Mouse (Mus musculus): ENCODE measurements around the gene Ndufs3. TPM values are rescaled to one million over a fixed set of nuclear protein-coding genes. Genes with fewer than 3 reads are reported as not detected.

Gene Ndufs3
- polyA plus RNA-seq, 1 experiment from 2014 or later = 336 TPM

DNA sequence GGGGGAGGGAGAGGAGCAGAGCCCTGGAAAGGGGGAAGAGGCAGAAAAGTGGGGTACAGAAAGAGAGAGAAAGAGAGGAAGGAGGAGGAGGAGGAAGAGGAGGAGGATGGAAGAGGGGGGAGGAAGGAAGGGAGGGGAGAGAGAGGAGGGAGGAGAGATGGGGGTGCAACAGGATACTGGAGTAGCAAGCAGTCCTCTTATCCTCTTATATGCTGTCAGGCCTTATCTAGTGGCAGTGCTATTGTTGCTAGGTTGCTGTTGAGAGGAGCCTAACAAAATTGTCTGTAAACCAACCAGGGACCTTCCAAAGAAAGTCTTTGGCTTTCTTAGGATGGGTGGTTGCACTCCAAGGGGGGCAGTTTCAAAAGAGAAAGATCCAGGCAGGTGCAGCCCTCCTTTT is 25.2 kb downstream of the Ndufs3 start:
- no peak overlapping the region for H3K9ac ChIP-seq
- no peak for ATAC-seq (ENCODE audit: insufficient number of reproducible peaks, low FRiP score)

DNA sequence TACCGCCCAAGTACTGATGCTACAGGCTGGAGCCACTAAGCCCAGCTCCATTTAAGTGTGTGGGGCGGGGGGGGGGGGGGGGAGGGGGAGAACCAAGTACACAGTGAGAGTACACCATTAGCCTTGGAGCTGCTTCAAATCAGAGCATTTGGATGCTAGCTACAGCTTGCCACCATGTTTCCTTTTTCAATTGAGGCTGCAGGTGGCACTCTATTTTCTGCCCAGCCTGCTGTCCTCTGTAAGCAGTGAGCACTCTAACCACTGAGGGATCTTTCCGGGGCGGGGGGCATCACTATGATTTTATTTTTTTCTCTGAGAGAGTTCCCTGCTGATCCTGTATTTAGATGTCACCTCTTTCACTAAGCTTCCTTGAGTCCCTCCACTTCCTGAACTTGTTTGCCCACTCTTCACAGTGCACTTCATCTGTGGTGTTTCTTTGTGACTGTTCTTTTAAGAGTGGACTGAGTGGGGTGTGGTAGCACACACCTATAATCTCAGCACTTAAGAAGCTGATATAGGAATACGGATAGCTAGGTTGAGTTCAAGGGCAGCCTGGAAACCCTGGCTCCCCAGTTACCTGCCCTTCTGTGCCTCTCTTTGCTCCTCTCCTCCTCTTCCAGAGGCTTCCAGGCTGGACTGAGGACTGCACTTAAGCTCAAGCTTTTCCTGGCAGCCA is 26.9 kb downstream of the Ndufs3 start:
- H3K36me3 ChIP-seq = no peaks in the 10 kb centered on the region
- no peaks in the 10 kb centered on the region for H3K9me3 ChIP-seq (replicated peaks)
- peaks cover 24% of the 10 kb centered on the region for H3K4me1 ChIP-seq (replicated peaks)
- H3K4me3 ChIP-seq = no peak overlapping the region
- H3K4me2 ChIP-seq = no peak overlapping the region
- WGBS = 51% methylated on average over 5 of the region's 5 CpGs
- no peaks in the 10 kb centered on the region for H3K27me3 ChIP-seq (replicated peaks)
- no peak overlapping the region for H3K9ac ChIP-seq
- ATAC-seq (ENCODE audit: insufficient number of reproducible peaks, low FRiP score) = no peak
- H3K27ac ChIP-seq (ENCODE audit: poor library complexity, severe bottlenecking) = no peak overlapping the region

More for the DNA sequence above, 25.2 kb downstream of the Ndufs3 start:
- H3K4me1 ChIP-seq (replicated peaks) = peaks cover 24% of the 10 kb centered on the region
- H3K4me2 ChIP-seq = peak overlapping the region; percentile 18; the same call in 1 of the 2 replicates
- H3K27me3 ChIP-seq (replicated peaks) = peaks cover 5% of the 10 kb centered on the region
- H3K36me3 ChIP-seq = no peaks in the 10 kb centered on the region
- no peak overlapping the region for H3K4me3 ChIP-seq
- 0 out of 2 replicates have a peak, but pooled peaks cover 3% of the 10 kb centered on the region for H3K9me3 ChIP-seq (replicated peaks)
- no peak overlapping the region; the same call in 1 of the 2 replicates for H3K27ac ChIP-seq (ENCODE audit: poor library complexity, severe bottlenecking)

GRCm38 (mm10) chr2:90875239-90875638 is 29.4 kb downstream of the Ndufs3 start:
- H3K9me3 ChIP-seq (replicated peaks) = no peaks in the 10 kb centered on the region
- no peaks in the 10 kb centered on the region for H3K36me3 ChIP-seq
- no peaks in the 10 kb centered on the region for H3K27me3 ChIP-seq (replicated peaks)
- H3K27ac ChIP-seq (ENCODE audit: poor library complexity, severe bottlenecking) = no peak overlapping the region
- peaks cover 41% of the 10 kb centered on the region for H3K4me1 ChIP-seq (replicated peaks)
- 48% methylated on average over 2 of the region's 2 CpGs for WGBS
- H3K4me3 ChIP-seq = no peak overlapping the region
- ATAC-seq (ENCODE audit: insufficient number of reproducible peaks, low FRiP score) = no peak
- H3K9ac ChIP-seq = no peak overlapping the region
- H3K4me2 ChIP-seq = no peak overlapping the region

GRCm38 (mm10) chr2:90874025-90874424 is 30.6 kb downstream of the Ndufs3 start:
- Histone ChIP-seq H3K9ac (no peak overlapping the region), H3K27ac (ENCODE audit: poor library complexity, severe bottlenecking) (no peak overlapping the region), H3K27me3 (replicated peaks) (no peaks in the 10 kb centered on the region), H3K4me3 (no peak overlapping the region), H3K36me3 (no peaks in the 10 kb centered on the region), H3K4me1 (replicated peaks) (peaks cover 41% of the 10 kb centered on the region), H3K9me3 (replicated peaks) (no peaks in the 10 kb centered on the region), H3K4me2 (no peak overlapping the region)
- 100% methylated on average over 1 of the region's 1 CpGs for WGBS
- no peak for ATAC-seq (ENCODE audit: insufficient number of reproducible peaks, low FRiP score)

DNA sequence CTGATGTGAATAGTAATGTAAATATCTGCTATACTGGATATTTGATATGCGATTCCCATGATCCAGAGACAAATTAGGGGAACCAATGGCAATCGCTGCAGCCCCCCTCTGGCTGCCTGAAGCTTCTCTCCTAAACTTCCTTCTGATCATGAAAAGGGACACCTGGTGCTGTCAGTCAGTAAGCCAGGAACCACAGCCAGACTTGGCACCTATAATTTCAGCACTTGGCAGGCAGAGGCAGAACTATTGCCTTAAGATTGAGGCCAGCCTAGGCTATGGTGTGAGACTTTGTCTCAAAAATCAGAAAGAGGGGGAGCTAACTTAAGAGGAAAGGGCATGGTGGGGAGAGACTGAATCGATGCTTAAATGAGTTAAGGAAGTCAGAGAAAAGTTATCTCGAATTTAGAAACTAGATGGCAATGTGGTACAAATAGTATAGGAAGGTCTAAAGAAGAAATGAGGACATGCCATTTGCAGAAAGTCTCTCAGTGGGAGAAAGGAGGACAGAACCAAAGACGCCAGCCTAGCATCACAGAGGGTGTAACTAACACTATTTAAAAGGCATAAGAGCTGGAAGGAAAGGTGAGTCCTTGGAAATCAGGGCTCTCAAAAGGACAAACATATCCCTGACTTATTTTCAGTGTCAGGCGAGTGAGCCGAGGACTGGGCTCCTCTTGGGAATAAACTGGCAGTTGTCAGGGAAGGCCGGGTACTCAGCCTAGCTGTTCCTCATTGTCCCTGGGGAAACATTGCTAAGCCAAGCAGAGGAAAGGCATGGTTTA is 33.3 kb downstream of the Ndufs3 start:
- Histone ChIP-seq H3K27ac (ENCODE audit: poor library complexity, severe bottlenecking) (peak overlapping the region; percentile 95), H3K9ac (no peak overlapping the region), H3K27me3 (replicated peaks) (no peaks in the 10 kb centered on the region), H3K36me3 (peaks cover 19% of the 10 kb centered on the region), H3K9me3 (replicated peaks) (no peaks in the 10 kb centered on the region), H3K4me2 (0 out of 2 replicates have a peak overlapping the region, but pooled peaks have one; percentile 60), H3K4me3 (no peak overlapping the region), H3K4me1 (replicated peaks) (peaks cover 32% of the 10 kb centered on the region)
- no peak for ATAC-seq (ENCODE audit: insufficient number of reproducible peaks, low FRiP score)
- 62% methylated on average over 8 of the region's 8 CpGs for WGBS

DNA sequence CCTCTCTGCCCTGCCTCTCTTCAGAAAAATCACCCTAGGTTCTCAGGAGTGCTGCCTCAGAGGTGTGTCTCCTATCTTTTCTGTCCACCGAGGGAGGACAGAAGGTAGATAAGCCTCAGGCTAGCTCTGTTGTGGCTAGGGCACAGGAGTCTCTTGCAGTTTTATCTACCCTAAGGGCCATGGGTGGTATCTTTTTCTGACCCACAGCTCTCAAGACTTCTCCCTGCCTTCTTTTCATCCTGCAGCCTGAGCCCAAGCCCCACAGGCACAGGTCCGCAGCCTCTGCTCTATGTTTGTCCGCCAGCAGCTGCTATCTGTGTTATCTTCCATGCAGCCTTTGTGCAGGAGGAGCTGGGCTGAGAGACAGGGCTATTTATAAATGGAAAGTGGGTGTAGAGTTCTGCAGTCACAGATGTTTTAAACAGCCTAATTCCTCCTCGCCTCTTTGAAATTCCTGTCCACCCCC is 34.5 kb downstream of the Ndufs3 start:
- peak overlapping the region; percentile 95 for H3K27ac ChIP-seq (ENCODE audit: poor library complexity, severe bottlenecking)
- no peaks in the 10 kb centered on the region for H3K9me3 ChIP-seq (replicated peaks)
- H3K9ac ChIP-seq = peak overlapping the region; percentile 51; the same call in 1 of the 2 replicates
- no peak overlapping the region for H3K4me3 ChIP-seq
- peak; percentile 88 for ATAC-seq (ENCODE audit: insufficient number of reproducible peaks, low FRiP score)
- peak overlapping the region; percentile 60 for H3K4me2 ChIP-seq
- no peaks in the 10 kb centered on the region for H3K27me3 ChIP-seq (replicated peaks)
- H3K36me3 ChIP-seq = peaks cover 29% of the 10 kb centered on the region
- peaks cover 32% of the 10 kb centered on the region for H3K4me1 ChIP-seq (replicated peaks)
- WGBS = 2% methylated on average over 4 of the region's 4 CpGs

- H3K4me1 ChIP-seq (replicated peaks) = peaks cover 28% of the 10 kb centered on the region
- no peak overlapping the region for H3K9ac ChIP-seq
- H3K36me3 ChIP-seq = peaks cover 59% of the 10 kb centered on the region
- 36% methylated on average over 3 of the region's 3 CpGs for WGBS
- peak; percentile 78; the same call in 1 of the 2 replicates for ATAC-seq (ENCODE audit: insufficient number of reproducible peaks, low FRiP score)
- no peaks in the 10 kb centered on the region for H3K27me3 ChIP-seq (replicated peaks)
- no peaks in the 10 kb centered on the region for H3K9me3 ChIP-seq (replicated peaks)
- no peak overlapping the region for H3K4me3 ChIP-seq
- no peak overlapping the region for H3K27ac ChIP-seq (ENCODE audit: poor library complexity, severe bottlenecking)
- H3K4me2 ChIP-seq = no peak overlapping the region
These were observed 38.1 kb downstream of the Ndufs3 start for GRCm38 (mm10) chr2:90866524-90866923.

- Histone ChIP-seq H3K36me3 (peaks cover 74% of the 10 kb centered on the region), H3K9me3 (replicated peaks) (no peaks in the 10 kb centered on the region), H3K27me3 (replicated peaks) (no peaks in the 10 kb centered on the region), H3K27ac (ENCODE audit: poor library complexity, severe bottlenecking) (no peak overlapping the region), H3K4me3 (no peak overlapping the region), H3K4me2 (no peak overlapping the region), H3K9ac (no peak overlapping the region), H3K4me1 (replicated peaks) (peaks cover 6% of the 10 kb centered on the region)
- ATAC-seq (ENCODE audit: insufficient number of reproducible peaks, low FRiP score) = no peak
These were observed 40.4 kb downstream of the Ndufs3 start for GRCm38 (mm10) chr2:90864184-90864583.

DNA sequence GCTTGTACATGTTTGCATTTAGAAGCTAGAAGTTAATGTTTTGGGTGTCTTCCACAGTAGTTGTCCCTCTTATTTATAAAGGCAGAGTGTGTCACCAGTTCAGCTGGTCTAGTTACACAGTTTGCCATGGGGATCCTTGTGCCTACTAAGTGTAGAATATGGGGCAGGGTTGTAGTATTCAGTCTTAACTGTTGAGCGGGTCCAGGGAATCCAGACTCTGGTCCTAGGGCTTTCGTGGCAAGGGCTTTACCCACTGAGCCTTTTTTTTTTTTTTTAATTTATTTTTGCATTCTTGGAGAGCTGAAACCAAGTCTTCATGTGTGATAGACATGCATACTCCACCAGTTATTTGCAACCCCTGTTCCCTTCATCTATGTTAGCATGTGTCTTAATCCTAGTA is 43.1 kb downstream of the Ndufs3 start:
- Histone ChIP-seq H3K9me3 (replicated peaks) (no peaks in the 10 kb centered on the region), H3K4me3 (no peak overlapping the region), H3K36me3 (peaks cover 73% of the 10 kb centered on the region), H3K4me2 (no peak overlapping the region), H3K27me3 (replicated peaks) (no peaks in the 10 kb centered on the region), H3K4me1 (replicated peaks) (no peaks in the 10 kb centered on the region), H3K27ac (ENCODE audit: poor library complexity, severe bottlenecking) (no peak overlapping the region), H3K9ac (no peak overlapping the region)
- 95% methylated on average over 2 of the region's 2 CpGs for WGBS
- no peak for ATAC-seq (ENCODE audit: insufficient number of reproducible peaks, low FRiP score)

DNA sequence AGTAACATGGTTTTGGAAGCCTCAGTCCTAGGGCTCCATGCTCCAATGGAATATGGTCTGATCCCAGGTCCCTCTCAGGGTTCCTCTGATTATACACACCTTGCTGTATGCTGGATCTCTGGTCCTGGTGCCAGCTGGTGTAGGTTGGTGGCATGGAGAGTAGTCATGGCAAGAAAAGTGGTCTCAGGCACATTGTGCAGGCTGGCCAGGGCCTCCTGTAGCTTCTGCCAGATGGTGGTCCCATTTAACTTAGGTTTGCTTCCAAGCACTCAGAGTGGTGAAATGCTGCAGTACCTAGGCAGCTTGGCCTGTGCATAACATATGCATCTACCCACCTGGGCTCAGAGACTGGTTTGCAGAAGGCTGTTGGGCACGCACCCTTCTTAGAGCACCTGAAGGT is 54.2 kb downstream of the Ndufs3 start:
- Histone ChIP-seq H3K9me3 (replicated peaks) (no peaks in the 10 kb centered on the region), H3K9ac (no peak overlapping the region), H3K4me3 (no peak overlapping the region), H3K4me1 (replicated peaks) (peaks cover 6% of the 10 kb centered on the region; the same call in 1 of the 2 replicates), H3K36me3 (peaks cover 58% of the 10 kb centered on the region), H3K27ac (ENCODE audit: poor library complexity, severe bottlenecking) (no peak overlapping the region), H3K4me2 (no peak overlapping the region), H3K27me3 (replicated peaks) (no peaks in the 10 kb centered on the region)
- ATAC-seq (ENCODE audit: insufficient number of reproducible peaks, low FRiP score) = no peak
- 92% methylated on average over 1 of the region's 1 CpGs for WGBS

DNA sequence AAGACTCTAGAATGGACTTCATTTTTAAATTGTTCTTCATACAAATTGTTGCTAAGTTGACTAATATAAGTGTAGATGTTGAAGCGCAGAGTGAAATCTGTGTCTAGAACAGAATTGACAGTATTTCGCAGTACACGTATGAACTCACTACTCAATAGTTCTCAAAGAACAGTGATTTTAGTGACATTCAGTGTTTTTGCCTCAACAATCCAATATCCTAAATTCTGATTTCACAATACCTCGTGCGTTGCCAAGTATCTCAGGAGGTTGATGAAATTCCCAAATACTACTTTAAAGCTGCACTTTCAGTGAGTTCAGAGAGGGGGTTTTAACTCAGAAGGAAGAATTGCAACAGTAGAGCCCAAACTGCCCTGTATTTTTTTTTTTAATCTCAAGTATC is 56.3 kb downstream of the Ndufs3 start:
- 91% methylated on average over 5 of the region's 5 CpGs for WGBS
- H3K27ac ChIP-seq (ENCODE audit: poor library complexity, severe bottlenecking) = no peak overlapping the region
- H3K9ac ChIP-seq = no peak overlapping the region

More for the DNA sequence above, 56.3 kb downstream of the Ndufs3 start:
- H3K9me3 ChIP-seq (replicated peaks) = no peaks in the 10 kb centered on the region
- ATAC-seq (ENCODE audit: insufficient number of reproducible peaks, low FRiP score) = no peak
- peak overlapping the region; percentile 74 for H3K4me2 ChIP-seq
- peak overlapping the region; percentile 85; the same call in 1 of the 2 replicates for H3K4me3 ChIP-seq
- peaks cover 6% of the 10 kb centered on the region; the same call in 1 of the 2 replicates for H3K4me1 ChIP-seq (replicated peaks)
- H3K36me3 ChIP-seq = peaks cover 39% of the 10 kb centered on the region
- no peaks in the 10 kb centered on the region for H3K27me3 ChIP-seq (replicated peaks)
